Mouse (Mus musculus) left cerebral cortex, adult 8-10 months (tissue): ENCODE data around the gene Eng. TPM values are rescaled to one million over a fixed set of nuclear protein-coding genes. Genes with fewer than 3 reads are reported as not detected.
A peak's percentile ranks its signal among the peaks of the same experiment; 100 is the strongest.

Experiments used
- DNase-seq, 2 experiments: peaks; one replicate each; pipeline ENCODE4 v3.0.0; 2022; ENCODE audit warnings: low spot score in 2 of 2
- total RNA-seq, 4 experiments: library from RNA; stranded (reverse); gene quantifications; 2 replicates each; pipeline ENCODE4 v1.2.4; 2022

The Eng gene
- total RNA-seq, 4 experiments from 2014 or later, result 19.5 to 22.0 (median 21.4) TPM

DNA sequence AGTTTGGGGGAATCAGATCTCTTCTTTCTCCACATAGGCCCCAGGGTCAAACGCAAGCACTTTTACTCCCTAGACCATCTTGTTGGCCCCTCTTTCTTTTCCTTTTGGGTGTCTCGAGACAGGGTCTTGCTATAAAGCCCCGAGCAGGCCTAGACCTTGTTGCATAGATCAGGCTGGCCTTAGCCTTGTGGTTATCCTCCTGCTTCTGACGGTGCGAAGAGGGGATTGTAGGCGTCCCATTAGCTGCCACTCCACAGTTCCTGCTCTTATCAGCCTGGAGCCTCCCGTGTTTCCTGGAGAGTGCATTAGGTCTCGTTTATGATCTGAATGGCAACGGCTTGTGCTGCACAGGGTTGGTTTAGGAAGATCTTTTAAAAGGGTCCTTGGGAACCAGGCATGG lies 2.3 kb upstream of the Eng start:
- no peak for DNase-seq

DNA sequence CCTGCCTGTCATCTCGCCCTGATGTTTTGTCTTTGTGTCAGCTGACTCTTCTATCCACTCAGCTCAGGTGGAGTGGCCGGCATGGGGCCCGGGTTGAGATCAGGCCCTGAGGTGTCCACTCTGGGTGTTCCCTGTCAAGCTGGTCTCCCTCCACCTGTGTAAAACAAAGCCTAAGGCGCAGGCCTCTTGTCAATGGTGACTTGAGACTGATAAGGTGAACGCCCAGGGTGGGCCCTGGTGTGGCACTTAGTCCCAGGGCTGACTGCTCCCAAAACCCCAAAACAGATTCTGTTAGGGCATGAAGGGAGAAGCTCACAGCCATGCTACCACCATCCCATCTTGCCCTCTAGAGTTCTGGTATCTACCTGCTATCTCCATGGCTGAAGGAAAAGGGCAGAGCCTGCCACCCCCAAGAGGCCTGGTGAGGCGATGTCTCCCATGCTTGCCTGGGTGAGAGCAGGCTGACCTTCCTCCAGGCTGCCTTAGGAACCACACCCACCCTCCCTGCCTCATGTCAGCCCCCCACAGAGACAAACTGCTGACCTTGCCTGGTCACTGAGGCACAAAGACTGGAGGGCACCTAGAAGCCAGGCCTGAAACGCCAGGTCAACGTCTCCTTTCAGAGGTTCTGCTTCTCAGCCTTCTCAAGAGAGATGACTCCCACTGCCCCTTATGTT lies 1.5 kb upstream of the Eng start:
- DNase-seq, result no peak

DNA sequence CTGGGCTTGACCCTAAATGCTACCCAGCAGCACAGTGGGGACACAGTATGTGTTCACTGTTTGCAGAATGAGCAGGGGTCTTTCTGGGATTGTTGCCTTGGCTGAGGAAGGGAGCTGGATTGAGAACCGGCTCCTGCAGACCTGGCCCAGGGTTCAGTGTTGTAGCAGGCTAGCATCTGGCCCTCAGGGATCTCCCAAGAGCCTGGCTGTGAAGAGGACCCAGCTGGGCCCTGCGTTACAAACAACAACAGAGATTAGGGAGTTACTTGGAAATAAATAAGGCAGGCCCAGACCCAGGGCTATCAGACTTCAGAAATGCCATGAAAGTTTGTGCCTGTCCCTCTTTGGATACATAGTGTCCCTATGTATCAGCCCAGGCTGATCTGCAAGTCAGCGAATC lies 748 bp upstream of the Eng start:
- DNase-seq, result no peak

DNA sequence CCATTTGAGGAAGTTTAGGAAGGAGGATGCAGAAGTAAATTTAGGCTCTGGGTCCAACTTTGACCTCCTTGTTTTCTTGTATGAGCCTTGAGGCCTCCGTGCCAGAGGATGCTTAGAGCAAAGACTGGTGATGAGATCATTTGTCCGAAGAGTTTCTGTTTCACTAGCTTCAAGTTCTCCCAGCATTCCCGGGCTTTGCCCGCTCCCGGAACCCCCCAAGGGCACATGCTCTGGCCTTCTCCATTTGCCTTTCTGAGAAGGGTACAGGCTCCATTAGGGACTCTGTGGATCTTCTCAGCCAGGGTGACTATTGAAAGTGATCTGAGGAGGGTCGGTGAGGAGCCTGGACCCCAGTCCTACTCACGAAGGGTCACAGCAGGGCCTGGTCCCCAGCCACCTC lies 971 bp downstream of the Eng start:
- DNase-seq, result no peak

DNA sequence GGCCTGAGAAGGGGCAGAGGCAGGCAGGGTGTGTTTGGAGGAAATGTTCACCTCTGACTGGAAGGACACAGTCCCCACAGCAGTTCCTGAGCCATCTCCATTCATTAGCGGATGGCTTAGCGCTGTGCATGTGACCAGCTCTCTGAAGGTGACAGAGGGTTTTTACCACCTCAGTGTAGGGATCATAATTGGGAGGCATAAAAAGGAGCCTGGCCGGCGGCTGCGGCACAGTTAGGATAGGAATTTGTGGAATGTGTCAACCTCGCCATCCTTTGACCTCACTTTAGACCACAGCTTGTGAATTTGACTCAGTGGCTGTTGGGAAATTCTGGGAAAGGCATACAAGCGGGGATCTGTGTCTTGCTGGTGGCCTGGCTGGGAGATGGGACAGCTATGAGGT lies 7.4 kb downstream of the Eng start:
- no peak for DNase-seq

DNA sequence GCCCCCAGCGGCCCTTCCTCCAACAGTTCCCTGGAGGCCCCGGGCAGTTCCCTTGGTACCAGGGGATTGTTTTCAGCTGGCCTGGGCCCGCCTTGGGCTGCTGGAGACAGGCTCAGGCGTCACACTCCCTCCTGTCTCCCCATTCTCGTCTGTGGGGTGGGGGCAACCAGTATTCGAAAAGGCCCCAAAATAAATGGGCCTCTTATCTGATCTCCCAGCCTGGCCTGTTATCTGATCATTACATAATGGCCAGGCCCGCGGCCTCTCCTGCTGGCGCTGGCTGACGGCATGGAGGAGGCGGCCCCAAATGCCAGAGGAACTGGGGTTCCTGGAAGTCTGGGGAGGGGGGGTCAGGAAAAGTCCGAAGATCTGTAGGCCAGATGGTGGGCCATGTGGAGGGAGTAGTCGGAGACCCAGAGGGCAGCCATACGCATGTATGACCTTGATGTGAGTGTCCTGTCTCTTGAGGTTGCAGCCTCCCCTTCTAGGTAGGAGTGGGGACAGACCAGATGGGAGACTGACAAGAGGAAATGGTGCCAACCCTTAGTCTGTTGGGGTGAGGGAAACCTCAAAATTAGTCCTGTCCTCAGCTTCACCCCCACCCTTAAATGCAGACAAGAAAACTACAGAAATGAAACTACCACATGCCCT lies 8.5 kb downstream of the Eng start:
- no peak for DNase-seq

DNA sequence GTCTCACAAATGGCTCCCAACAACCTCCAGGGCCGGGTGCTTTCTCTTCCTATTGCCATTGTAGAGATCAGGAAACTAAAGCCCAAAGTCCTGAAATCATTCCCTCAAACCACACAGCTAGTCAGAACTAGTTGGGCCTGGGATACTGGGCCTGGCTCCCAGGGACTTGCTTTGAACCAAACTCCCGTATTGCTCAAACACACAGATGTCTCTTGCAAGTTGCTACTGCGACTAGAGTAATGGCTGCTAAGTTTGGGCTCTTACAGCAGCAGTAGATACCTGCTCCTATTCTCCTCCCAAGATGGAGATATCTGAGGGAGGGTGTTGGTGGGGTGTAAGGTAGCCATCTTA lies 9.0 kb downstream of the Eng start:
- DNase-seq, result no peak

DNA sequence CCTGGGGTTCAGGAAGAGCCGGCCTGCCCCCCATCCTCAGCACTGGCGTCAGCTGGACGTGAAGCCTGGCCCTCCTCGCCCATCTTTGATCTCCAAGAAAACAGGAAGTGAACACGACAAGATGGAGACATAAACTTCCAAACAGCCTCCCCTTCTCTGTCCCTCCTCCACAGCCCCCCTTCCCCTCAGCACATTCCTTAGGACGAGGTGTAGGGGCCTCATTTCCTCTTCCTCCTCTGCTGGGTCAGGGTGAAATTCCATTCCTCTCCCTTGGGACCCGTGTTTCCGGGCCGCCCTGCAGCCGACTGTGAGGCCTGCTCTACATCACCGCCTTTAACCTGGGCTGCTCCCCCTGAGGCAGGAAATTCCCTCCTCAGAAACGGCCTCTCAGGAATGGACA lies 9.4 kb downstream of the Eng start:
- DNase-seq, result no peak

DNA sequence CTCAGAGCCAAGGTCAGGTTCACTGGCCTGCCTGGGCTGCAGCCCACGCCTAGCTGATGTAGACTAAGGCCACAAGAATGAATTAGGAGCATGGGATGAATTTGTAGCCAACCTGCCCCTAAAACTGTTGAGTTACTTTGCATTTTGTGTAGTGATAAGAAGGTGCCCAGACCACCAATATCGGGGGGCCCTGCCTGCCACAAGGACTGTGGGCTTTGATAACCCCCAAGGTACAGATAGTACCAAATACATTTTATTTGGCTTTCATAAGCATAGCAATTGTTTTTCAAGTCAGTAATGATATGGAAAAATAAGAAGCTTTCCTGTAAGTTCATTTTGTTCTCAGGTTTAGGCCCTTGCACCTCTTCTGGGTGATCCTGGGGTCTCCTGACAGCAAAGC lies 12.5 kb downstream of the Eng start:
- DNase-seq, result no peak

DNA sequence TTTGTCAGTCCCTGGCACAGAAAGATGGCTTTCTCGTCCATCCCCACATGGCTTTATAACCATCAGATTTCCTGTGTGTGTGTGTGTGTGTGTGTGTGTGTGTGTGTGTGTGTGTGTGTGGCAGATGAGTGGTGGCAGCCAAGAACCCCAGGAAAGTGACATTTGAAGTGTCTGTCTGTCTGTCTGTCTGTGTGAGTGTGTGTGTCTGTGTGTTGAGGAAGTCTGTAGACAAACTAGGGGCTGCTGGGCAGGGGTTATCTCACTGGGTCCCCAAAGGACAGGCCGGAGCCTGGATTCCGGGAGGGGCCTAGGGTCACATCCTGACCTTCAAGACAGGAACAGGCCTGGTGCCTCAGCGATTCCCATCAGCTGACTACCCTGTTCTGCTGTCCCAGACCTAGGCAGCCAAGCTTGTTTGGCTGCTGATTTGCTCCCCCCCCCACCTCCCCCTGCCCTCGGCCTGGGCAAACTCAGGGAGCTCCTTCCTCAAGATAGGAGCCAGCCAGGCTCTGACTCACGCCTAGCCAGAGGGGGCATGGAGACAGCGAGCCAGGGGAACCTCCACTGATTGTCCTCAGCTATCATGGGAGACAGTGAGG lies 15.2 kb downstream of the Eng start:
- DNase-seq, result no peak

DNA sequence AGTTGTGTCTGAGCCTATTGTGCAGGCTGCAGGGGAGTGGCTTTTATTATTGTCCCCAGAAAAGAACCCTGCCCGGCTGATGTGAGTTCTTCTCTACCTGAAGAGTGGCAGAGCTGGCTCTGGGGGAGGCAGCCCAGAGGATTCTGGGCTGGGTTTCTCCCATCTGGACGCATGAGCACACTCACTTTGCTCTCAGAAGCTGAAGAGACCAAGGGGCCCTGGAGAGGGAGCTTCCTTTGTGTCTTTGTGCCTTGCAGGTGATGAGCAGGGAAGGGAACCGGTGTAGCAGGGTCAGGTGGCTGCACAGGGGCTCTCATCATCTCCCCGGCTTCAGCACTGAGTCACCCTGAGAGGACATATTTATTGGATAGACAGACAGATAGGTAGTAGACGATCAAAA lies 15.9 kb downstream of the Eng start:
- DNase-seq, result no peak

DNA sequence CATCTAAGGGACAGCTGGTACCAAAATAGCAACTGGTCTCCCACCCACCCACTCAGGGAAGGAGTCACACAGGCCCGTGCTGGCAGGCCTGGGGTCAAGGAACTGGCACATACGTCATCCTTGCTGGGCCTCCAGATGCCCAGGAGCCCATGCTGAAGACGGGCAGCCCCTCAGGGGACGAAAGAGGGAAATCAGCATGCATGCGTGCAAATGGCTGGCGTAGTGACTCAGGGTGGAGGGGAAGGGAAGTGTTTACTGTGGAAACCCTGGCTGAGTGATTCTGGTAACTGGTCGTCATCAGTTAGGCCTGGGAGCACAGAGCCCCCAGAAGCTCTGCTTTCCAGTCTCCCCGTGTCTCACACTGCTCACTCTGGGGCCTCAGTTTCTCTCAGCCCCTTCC lies 18.9 kb downstream of the Eng start:
- DNase-seq, result no peak

DNA sequence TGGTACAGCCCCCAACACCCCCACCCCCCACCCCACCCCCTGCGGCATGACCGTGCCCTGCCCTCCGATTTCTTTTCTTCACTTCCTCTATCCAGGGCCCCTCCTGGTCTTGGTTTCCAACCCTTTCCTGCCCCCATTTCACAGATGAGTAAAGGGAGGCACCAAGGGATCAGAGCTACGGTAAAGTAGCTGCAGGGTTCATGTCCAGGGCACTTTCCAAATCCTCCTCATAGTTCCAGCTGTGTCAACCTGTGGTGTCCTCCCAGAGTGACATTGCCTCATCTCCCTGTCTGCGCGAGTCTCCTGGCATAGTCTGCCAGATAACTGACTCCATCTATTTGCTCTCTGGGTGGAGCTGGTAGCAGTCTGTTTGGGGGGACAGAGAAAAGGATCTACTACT lies 19.5 kb downstream of the Eng start:
- DNase-seq, result no peak

DNA sequence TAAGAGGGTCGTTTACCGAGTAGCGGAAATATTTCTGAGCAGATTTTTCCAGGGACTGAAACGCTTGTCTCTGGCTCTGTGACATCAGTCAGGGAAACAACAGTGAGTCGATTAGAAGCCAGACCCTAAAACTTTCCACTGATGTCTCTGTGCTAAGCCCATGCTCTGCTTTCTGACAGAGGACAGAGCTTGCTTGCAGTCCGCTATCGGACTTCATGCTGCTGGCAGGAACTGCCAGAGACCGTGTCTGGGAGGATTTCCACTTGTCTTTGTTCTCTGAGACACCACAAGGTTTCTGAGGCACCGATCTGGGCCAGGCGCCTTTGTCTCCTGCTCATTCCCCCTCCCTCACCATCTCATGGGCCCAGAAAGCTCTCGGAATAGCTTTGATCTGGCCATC lies 21.4 kb downstream of the Eng start:
- no peak for DNase-seq

DNA sequence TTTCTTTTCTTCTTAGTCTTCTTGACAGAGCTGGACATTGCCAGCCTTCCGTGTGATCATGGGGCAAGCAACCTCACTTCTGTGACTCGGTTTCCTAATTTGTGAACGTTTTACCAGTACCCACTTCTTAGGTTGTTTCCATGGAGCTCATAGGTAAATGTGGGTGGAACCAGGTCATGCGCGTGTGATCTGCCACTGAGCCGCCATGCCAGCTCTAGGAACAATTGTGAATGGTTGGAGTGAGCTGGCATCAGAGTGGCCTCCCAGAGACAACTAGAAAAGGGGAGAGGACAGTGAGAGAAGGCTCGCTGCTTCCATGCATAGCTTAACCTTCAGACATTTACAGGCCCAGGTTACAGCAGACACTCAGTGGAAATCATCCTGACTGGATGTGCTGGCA lies 21.8 kb downstream of the Eng start:
- no peak for DNase-seq

DNA sequence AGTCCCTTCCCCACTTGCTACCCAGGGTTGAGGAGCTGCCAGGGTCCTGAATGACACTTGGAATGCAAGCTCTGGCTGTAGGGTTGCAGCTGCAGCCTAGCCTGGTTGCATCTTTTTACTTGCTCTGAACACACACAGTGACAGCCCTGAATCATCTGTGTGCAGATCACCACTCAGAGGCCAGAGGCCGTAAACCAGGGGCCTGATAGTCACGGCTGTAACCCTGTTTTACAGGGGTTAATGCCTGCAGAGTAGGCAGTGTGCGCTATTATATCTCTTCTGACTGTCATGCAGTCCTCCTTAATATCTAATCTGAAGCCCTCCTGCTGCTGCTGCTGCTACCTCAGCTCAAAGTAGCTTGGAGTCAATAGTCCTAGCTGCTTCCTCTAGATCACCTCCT lies 23.5 kb downstream of the Eng start:
- DNase-seq, result no peak

DNA sequence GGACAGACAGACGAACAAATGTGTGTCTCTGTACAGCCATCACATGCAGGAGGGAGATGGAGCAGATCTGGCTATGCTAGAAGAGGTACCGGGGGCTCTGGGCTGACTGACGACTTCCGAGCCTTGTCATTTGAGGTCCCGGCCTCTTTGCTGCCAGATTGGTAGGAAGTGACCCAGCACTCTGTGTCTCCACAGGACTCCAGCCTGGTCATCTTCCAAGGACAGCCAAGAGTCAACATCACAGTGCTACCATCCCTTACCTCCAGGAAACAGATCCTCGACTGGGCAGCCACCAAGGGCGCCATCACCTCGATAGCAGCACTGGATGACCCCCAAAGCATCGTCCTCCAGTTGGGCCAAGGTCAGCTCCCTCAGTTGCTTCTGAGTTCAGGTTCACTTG lies 24.8 kb downstream of the Eng start:
- no peak for DNase-seq

DNA sequence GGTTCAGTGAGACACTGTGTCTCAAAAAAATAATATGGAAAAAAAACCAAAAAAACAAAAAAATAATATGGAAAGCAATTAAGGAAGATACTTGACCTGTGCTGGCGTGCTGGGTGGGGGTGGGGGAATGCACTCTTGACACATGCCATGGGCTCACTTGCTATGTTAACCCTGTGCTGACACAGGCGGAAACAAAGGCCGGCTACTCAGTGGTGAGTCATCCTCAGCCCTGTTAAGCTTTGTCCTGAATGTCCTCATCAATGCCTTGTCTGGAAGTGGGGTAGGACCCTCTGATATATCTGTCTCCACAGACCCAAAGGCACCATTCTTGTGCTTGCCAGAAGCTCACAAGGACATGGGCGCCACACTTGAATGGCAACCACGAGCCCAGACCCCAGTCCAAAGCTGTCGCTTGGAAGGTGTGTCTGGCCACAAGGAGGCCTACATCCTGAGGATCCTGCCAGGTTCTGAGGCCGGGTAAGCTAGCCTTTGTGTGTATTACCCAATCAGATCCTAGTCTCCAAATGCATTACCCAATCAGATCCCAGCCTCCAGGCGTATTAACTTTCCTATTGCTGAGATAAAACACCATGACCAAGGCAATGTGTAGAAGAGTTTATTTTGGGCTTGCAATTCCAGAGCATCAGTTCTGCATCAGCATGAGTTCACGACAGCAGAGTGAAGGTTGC lies 25.7 kb downstream of the Eng start:
- DNase-seq, result no peak

DNA sequence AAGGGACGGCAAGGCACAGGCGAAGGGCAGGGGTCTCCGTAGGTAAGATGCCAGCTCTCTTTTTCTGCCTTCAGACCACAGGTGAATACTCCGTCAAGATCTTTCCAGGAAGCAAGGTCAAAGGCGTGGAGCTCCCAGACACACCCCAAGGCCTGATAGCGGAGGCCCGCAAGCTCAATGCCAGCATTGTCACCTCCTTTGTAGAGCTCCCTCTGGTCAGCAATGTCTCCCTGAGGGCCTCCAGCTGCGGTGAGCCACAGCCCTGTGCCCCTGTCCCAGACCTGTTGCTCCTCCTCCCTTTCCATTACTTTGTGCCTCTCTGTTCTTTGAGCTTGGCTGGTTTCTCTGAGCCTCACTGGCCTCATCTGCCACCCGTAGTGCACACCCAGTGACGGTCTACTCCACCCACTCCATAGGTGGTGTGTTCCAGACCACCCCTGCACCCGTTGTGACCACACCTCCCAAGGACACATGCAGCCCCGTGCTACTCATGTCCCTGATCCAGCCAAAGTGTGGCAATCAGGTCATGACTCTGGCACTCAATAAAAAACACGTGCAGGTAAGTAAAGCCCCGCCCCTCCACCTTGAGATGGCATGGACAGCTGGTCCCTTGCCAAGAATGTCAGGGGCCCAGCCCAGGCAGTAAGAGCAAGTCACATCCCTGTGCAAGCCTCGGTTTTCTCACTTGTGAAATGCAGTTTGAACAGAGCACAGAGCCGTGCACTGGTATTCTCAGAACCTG lies 27.0 kb downstream of the Eng start:
- DNase-seq, result no peak

DNA sequence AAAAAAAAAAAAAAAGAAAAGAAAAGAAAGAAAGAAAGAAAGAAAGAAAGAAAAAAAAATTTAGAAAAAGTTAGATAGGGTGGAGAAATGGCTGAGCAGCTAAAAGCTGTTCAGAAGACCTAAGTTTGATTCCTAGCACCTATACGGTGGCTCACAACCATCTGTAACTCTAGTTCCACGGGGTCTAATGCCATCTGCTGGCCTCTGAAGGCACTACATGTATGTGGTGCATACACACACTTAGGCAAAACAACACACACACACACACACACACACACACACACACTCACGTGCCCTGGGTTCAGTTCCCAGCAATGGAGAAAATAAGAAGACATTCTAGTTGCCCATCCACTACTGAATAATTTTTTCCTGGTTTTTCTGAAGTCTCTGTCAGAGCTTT lies 30.4 kb downstream of the Eng start:
- DNase-seq, result no peak

DNA sequence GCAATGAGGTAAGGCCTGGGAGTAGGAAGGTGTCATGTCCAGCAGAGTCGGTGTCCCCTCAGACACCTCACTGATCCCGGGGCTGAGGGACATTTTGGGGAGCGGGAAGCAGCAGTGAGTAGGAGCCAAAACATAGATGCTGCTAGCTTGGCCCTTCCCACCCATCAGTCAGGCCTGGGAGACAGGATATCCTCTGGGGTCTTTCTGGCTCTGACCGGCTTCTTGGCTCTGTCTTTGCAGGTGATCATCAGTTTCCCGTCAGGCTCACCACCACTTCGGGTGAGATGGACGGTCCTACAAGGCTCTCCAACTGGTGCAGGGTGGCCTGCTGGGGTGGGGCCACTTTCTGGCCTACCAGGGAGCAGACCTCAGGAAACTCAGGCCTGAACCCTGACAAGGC lies 31.3 kb downstream of the Eng start:
- DNase-seq, result no peak

DNA sequence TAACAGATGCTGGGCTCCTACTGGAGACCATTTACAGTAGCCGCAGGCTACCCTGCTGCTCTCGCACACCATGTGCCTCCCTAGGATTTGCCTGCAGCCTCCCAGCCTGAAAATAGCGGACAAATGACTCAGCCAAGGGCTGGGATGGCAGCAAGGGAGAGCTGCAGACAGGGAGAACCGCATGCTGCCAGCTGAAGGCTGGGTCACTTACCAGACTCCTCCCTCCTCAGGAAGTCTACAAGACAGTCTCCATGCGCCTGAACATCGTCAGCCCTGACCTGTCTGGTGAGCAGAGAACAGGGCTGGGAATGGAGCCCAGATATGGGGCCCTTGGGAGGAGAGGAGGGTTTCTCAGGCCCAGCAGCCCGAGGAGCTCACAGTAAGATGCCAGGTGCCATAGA lies 33.7 kb downstream of the Eng start:
- DNase-seq, result peak in 1 of 2 experiments; percentile 81
